Comparison of ENCODE assay signal across 18 mouse cellular contexts in the genomic region with DNA sequence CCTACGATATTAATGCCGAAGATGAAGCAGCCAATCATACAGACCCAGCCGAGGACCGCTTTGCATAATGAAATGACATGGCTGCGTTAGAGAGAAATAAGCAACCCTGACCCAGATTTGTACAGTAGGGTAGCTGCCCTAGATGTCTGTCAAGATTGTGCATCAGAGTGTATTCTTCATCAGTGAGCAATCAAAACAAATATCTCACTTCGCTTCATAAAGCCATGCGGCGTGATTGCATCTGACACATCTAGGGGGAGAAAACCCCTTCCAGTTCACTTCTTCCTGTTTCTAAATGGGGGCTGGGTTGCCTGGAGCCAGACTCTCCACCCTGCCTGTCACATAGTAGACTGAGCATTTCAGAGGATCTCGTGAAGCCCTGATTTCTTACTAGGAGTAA. TPM values are rescaled to one million over a fixed set of nuclear protein-coding genes. Genes with fewer than 3 reads are reported as not detected.
A peak's percentile ranks its signal among the peaks of the same experiment; 100 is the strongest.
DNase-seq lines count a peak whose midpoint lies in the region; ATAC-seq and TF ChIP-seq lines count a peak whose summit lies in the region.
"Had no signal": no experiment of that assay in that cellular context is flagged by ENCODE, and none has a peak within 500 bp of the region (broad histone marks: within the 10 kb centered on the region; RNA-seq: fewer than 3 reads in every experiment).

No protein-coding gene starts in this region.

- H3K9ac ChIP-seq in embryonic facial prominence, embryonic 14.5 days (ENCODE audit: low read depth, low read length) = no peak overlapping the region
- H3K9ac ChIP-seq in neural tube, embryonic 13.5 days = no peak overlapping the region
- H3K9ac ChIP-seq in midbrain, postnatal 0 days (replicated peaks; ENCODE audit: low read length, poor library complexity, severe bottlenecking) = no peak overlapping the region
- H3K9ac ChIP-seq: embryonic facial prominence, embryonic 13.5 days; liver, embryonic 15.5 days had no signal

- no peak overlapping the region for H3K4me3 ChIP-seq in embryonic facial prominence, embryonic 14.5 days (ENCODE audit: low read depth, low read length)
- H3K4me3 ChIP-seq in embryonic facial prominence, embryonic 10.5 days = no peak overlapping the region
- no peak overlapping the region for H3K4me3 ChIP-seq in neural tube, embryonic 13.5 days
- H3K4me3 ChIP-seq in midbrain, postnatal 0 days (ENCODE audit: low read depth, low read length) = no peak overlapping the region
- H3K4me3 ChIP-seq: embryonic facial prominence, embryonic 13.5 days; heart, adult 2 months; liver, embryonic 15.5 days had no signal

- H3K36me3 ChIP-seq in embryonic facial prominence, embryonic 14.5 days (ENCODE audit: control insufficient read depth, insufficient read depth, low read length) = no peaks in the 10 kb centered on the region
- H3K36me3 ChIP-seq in embryonic facial prominence, embryonic 10.5 days (replicated peaks) = no peaks in the 10 kb centered on the region
- no peaks in the 10 kb centered on the region for H3K36me3 ChIP-seq in neural tube, embryonic 13.5 days
- H3K36me3 ChIP-seq in midbrain, postnatal 0 days (ENCODE audit: insufficient read depth, low read length) = no peaks in the 10 kb centered on the region
- H3K36me3 ChIP-seq: embryonic facial prominence, embryonic 13.5 days; liver, embryonic 15.5 days had no signal

- no peak for TF ChIP-seq CTCF in midbrain, postnatal 0 days (IDR thresholded peaks at IDR 0.05)

- DNase-seq in embryonic facial prominence, embryonic 14.5 days (ENCODE audit: low spot score) = peak; percentile 54
- no peak for DNase-seq in embryonic facial prominence, embryonic 10.5 days (ENCODE audit: low spot score)
- DNase-seq in neural tube, embryonic 10.5 days (ENCODE audit: extremely low spot score, low spot score) = no peak
- peak; percentile 73 for DNase-seq in midbrain, postnatal 0 days (ENCODE audit: low spot score)
- DNase-seq in thymus, postnatal 14 days = no peak
- no peak for DNase-seq in layer of hippocampus, adult 18-20 months (ENCODE audit: low spot score in 2 of 2)
- DNase-seq: adrenal gland, adult 8-10 months; cerebellum, adult 11 months; heart, adult 2 months; kidney, adult 2 months; kidney, postnatal 25 days; right cerebral cortex, postnatal 14 days; thymus, postnatal 36 days had no signal

- peak; percentile 81; the same call in 1 of the 2 replicates for ATAC-seq in embryonic facial prominence, embryonic 14.5 days (ENCODE audit: low read depth)
- no peak for ATAC-seq in neural tube, embryonic 13.5 days (ENCODE audit: low read depth)
- peak; percentile 31; the same call in 1 of the 2 replicates for ATAC-seq in midbrain, postnatal 0 days (ENCODE audit: low FRiP score)
- ATAC-seq: lung, postnatal 0 days had no signal

- no peaks in the 10 kb centered on the region for H3K4me1 ChIP-seq in embryonic facial prominence, embryonic 14.5 days (ENCODE audit: control insufficient read depth, insufficient read depth, low read length)
- H3K4me1 ChIP-seq in embryonic facial prominence, embryonic 10.5 days = no peaks in the 10 kb centered on the region
- H3K4me1 ChIP-seq in neural tube, embryonic 13.5 days (replicated peaks) = peaks cover 17% of the 10 kb centered on the region; the same call in 1 of the 2 replicates
- H3K4me1 ChIP-seq in midbrain, postnatal 0 days (ENCODE audit: insufficient read depth, low read length) = no peaks in the 10 kb centered on the region
- H3K4me1 ChIP-seq: embryonic facial prominence, embryonic 13.5 days; liver, embryonic 15.5 days had no signal

- WGBS in embryonic facial prominence, embryonic 14.5 days = 73% methylated on average over 9 of the region's 9 CpGs
- 85% methylated on average over 9 of the region's 9 CpGs for WGBS in embryonic facial prominence, embryonic 10.5 days
- WGBS in neural tube, embryonic 13.5 days = 67% methylated on average over 9 of the region's 9 CpGs
- 51% methylated on average over 9 of the region's 9 CpGs for WGBS in midbrain, postnatal 0 days

- H3K9me3 ChIP-seq in embryonic facial prominence, embryonic 14.5 days (ENCODE audit: control insufficient read depth, low read length) = no peaks in the 10 kb centered on the region
- no peaks in the 10 kb centered on the region for H3K9me3 ChIP-seq in embryonic facial prominence, embryonic 10.5 days
- H3K9me3 ChIP-seq in neural tube, embryonic 13.5 days = no peaks in the 10 kb centered on the region; the same call in 1 of the 2 replicates
- H3K9me3 ChIP-seq in midbrain, postnatal 0 days (ENCODE audit: low read length) = no peaks in the 10 kb centered on the region
- H3K9me3 ChIP-seq: embryonic facial prominence, embryonic 13.5 days; liver, embryonic 15.5 days had no signal

- H3K27me3 ChIP-seq in embryonic facial prominence, embryonic 14.5 days (replicated peaks; ENCODE audit: control insufficient read depth, insufficient read depth, low read length) = no peaks in the 10 kb centered on the region
- H3K27me3 ChIP-seq in embryonic facial prominence, embryonic 10.5 days (replicated peaks; ENCODE audit: low read depth, poor library complexity, severe bottlenecking) = no peaks in the 10 kb centered on the region
- H3K27me3 ChIP-seq in neural tube, embryonic 13.5 days = no peaks in the 10 kb centered on the region
- no peaks in the 10 kb centered on the region for H3K27me3 ChIP-seq in midbrain, postnatal 0 days (ENCODE audit: insufficient read depth, low read length)
- H3K27me3 ChIP-seq: CH12.LX; embryonic facial prominence, embryonic 13.5 days; liver, embryonic 15.5 days had no signal

- H3K27ac ChIP-seq in embryonic facial prominence, embryonic 14.5 days (replicated peaks; ENCODE audit: low read depth, low read length) = no peak overlapping the region
- H3K27ac ChIP-seq in embryonic facial prominence, embryonic 10.5 days (replicated peaks) = no peak overlapping the region
- peak overlapping the region; percentile 19; the same call in 1 of the 2 replicates for H3K27ac ChIP-seq in neural tube, embryonic 13.5 days (replicated peaks)
- no peak overlapping the region for H3K27ac ChIP-seq in midbrain, postnatal 0 days (ENCODE audit: low read depth, low read length)
- H3K27ac ChIP-seq: embryonic facial prominence, embryonic 13.5 days; heart, adult 2 months; liver, embryonic 15.5 days had no signal

- no peak overlapping the region for H3K4me2 ChIP-seq in embryonic facial prominence, embryonic 14.5 days (ENCODE audit: low read depth, low read length)
- no peak overlapping the region for H3K4me2 ChIP-seq in neural tube, embryonic 13.5 days
- H3K4me2 ChIP-seq in midbrain, postnatal 0 days (ENCODE audit: low read depth, low read length, poor library complexity, severe bottlenecking) = no peak overlapping the region
- H3K4me2 ChIP-seq: embryonic facial prominence, embryonic 13.5 days; liver, embryonic 15.5 days had no signal

RNA-seq across cellular contexts. Expression of gene Rasgef1b, which starts 44.4 kb away (rescaled TPM):
- 6.5 and 7.1 TPM in 2 replicates for polyA plus RNA-seq in embryonic facial prominence, embryonic 14.5 days (2014; fragmentation: Nextera tagmentation; extraction: Ambion mirVana)
- polyA plus RNA-seq in embryonic facial prominence, embryonic 10.5 days (2016; fragmentation: Nextera tagmentation; extraction: Ambion mirVana) = 11.8 and 13.5 TPM in 2 replicates
- 66.1 and 71.5 TPM in 2 replicates for polyA plus RNA-seq in neural tube, embryonic 13.5 days (2015; fragmentation: Nextera tagmentation; extraction: Ambion mirVana)
- 43.4 and 44.6 TPM in 2 replicates for total RNA-seq in midbrain, postnatal 0 days (2014; rRNA removed)
- polyA plus RNA-seq in midbrain, postnatal 0 days (2015; fragmentation: Nextera tagmentation; extraction: Ambion mirVana) = 30.3 and 36.0 TPM in 2 replicates
- 10 to 100 TPM in 1 of 2 experiments, 1 to 10 TPM in 1; 9.3 to 11.2 TPM for total RNA-seq in layer of hippocampus, adult 18-20 months (2021)

Comparison
In these comparisons a context has a peak if more than half of its experiments do, and no peak if none do; other contexts are left out.
1. DNase-seq: peak in embryonic facial prominence, embryonic 14.5 days (single experiment) and midbrain, postnatal 0 days (single experiment); none in embryonic facial prominence, embryonic 10.5 days (single experiment), neural tube, embryonic 10.5 days (single experiment), thymus, postnatal 14 days (single experiment) and layer of hippocampus, adult 18-20 months (0 of 2).